Mouse (Mus musculus) c-Kit-negative CD71-positive TER-119-positive erythroid progenitor cells, embryonic 14.5 days (primary cell): Measurements from ENCODE around the gene Hoxb4.

Experiments used
- DNase-seq: peaks from one replicate; pipeline ENCODE4 v3.0.0-alpha.2; 2013; ENCODE audit warnings: low read depth, low spot score

Hoxb4 gene

GRCm38 (mm10) chr11:96284774-96285734 lies 33.0 kb upstream of the Hoxb4 start:
- DNase-seq, result no peak

- DNase-seq, result no peak
Observed at GRCm38 (mm10) chr11:96285771-96286738, 32.0 kb upstream of the Hoxb4 start, which contains the start of gene Hoxb7. Gene Hoxb7, plus strand, starts transcription at chr11:96286623.

- no peak for DNase-seq
Observed at GRCm38 (mm10) chr11:96286739-96287385, 31.2 kb upstream of the Hoxb4 start.

- no peak for DNase-seq
Observed at GRCm38 (mm10) chr11:96287411-96287810, 30.7 kb upstream of the Hoxb4 start.

GRCm38 (mm10) chr11:96288455-96289221 lies 29.4 kb upstream of the Hoxb4 start:
- no peak for DNase-seq

- DNase-seq, result no peak
Observed at GRCm38 (mm10) chr11:96289293-96289692, 28.8 kb upstream of the Hoxb4 start.

GRCm38 (mm10) chr11:96289837-96290236 lies 28.2 kb upstream of the Hoxb4 start:
- no peak for DNase-seq

- DNase-seq, result no peak
Observed at GRCm38 (mm10) chr11:96290705-96291355, 27.2 kb upstream of the Hoxb4 start.

- DNase-seq, result no peak
Observed at GRCm38 (mm10) chr11:96291681-96292564, 26.1 kb upstream of the Hoxb4 start, which contains the start of gene Hoxb6. Gene Hoxb6, plus strand, starts transcription at chr11:96292476.

GRCm38 (mm10) chr11:96292565-96293301 lies 25.3 kb upstream of the Hoxb4 start:
- DNase-seq, result no peak

- no peak for DNase-seq
Observed at GRCm38 (mm10) chr11:96293302-96293921, 24.7 kb upstream of the Hoxb4 start.

GRCm38 (mm10) chr11:96294245-96295091 lies 23.6 kb upstream of the Hoxb4 start:
- no peak for DNase-seq

- no peak for DNase-seq
Observed at GRCm38 (mm10) chr11:96295092-96295835, 22.8 kb upstream of the Hoxb4 start.

- no peak for DNase-seq
Observed at GRCm38 (mm10) chr11:96296997-96297396, 21.1 kb upstream of the Hoxb4 start.

GRCm38 (mm10) chr11:96297428-96297827 lies 20.6 kb upstream of the Hoxb4 start:
- DNase-seq, result no peak

- no peak for DNase-seq
Observed at GRCm38 (mm10) chr11:96297968-96298635, 20.0 kb upstream of the Hoxb4 start.
